Mouse (Mus musculus) embryonic facial prominence, embryonic 12.5 days (tissue): ENCODE results near the gene Pja2. TPM values are rescaled to one million over a fixed set of nuclear protein-coding genes. Genes with fewer than 3 reads are reported as not detected.
"Not testable (repeated sequence)": the region's sequence is repeated elsewhere in the genome, so short reads cannot be mapped to it uniquely, and the experiment has no call there.

Experiments
- ATAC-seq: fragments of 200-750 bp; cut with Nextera tagmentation; 2 replicates; pipeline ENCODE4 v1.8.0; 2017; ENCODE audit not compliant: insufficient number of reproducible peaks, insufficient read depth, low FRiP score, low TSS enrichment
- H3K27ac ChIP-seq: fragments of 300-500 bp; sonication (generic); 2 replicates; pipeline ENCODE4 v1.5.1; 2016; ENCODE audit warnings: mild to moderate bottlenecking
- H3K27me3 ChIP-seq: fragments of 300-500 bp; sonication (generic); 2 replicates; pipeline ENCODE4 v1.6.1; 2016; ENCODE audit warnings: mild to moderate bottlenecking, moderate library complexity
- H3K36me3 ChIP-seq: fragments of 300-500 bp; sonication (generic); 2 replicates; pipeline ENCODE4 v1.6.1; 2016; ENCODE audit warnings: mild to moderate bottlenecking
- H3K4me1 ChIP-seq: fragments of 300-500 bp; sonication (generic); 2 replicates; pipeline ENCODE4 v1.6.1; 2016
- H3K4me2 ChIP-seq: fragments of 300-500 bp; sonication (generic); replicated peaks from 2 replicates; pipeline ENCODE4 v1.6.1; 2016; ENCODE audit warnings: mild to moderate bottlenecking, moderate library complexity
- H3K4me3 ChIP-seq: fragments of 300-500 bp; sonication (generic); 2 replicates; pipeline ENCODE4 v1.5.1; 2016; ENCODE audit warnings: mild to moderate bottlenecking
- H3K9ac ChIP-seq: fragments of 300-500 bp; sonication (generic); 2 replicates; pipeline ENCODE4 v1.6.1; 2016; ENCODE audit warnings: mild to moderate bottlenecking, moderate library complexity
- H3K9me3 ChIP-seq: fragments of 300-500 bp; sonication (generic); 2 replicates; pipeline ENCODE4 v1.6.1; 2016; ENCODE audit warnings: mild to moderate bottlenecking, moderate library complexity
- WGBS: fragments of 180-500 bp; shearing (Covaris S2); methylation state at CpG from one replicate; pipeline ENCODE4 v1.1.7; 2016; 5-methylcytosine and 5-hydroxymethylcytosine counted together
- polyA plus RNA-seq: library from polyadenylated mRNA; unstranded; fragments of >200 nt; fragmentation: Nextera tagmentation; extraction: Ambion mirVana; gene quantifications from 2 replicates; pipeline ENCODE4 v1.2.1, GENCODE M21; 2016

Pja2 gene
- polyA plus RNA-seq, 1 experiment from 2014 or later: 72.3 TPM

GRCm38 (mm10) chr17:64332770-64333096 lies 1.0 kb upstream of the Pja2 start:
- 22% methylated on average over 5 of the region's 5 CpGs for WGBS

GRCm38 (mm10) chr17:64331291-64331897 lies 322 bp downstream of the Pja2 start:
- peak overlapping the region; percentile 97 for H3K27ac ChIP-seq
- no peaks in the 10 kb centered on the region for H3K9me3 ChIP-seq
- peak overlapping the region; percentile 47 for H3K4me2 ChIP-seq
- ATAC-seq: peak; percentile 29
- peak overlapping the region; percentile 96 for H3K4me3 ChIP-seq
- peak overlapping the region; percentile 99 for H3K9ac ChIP-seq
- WGBS: 0% methylated on average over 57 of the region's 62 CpGs
- H3K4me1 ChIP-seq: peaks cover 6% of the 10 kb centered on the region
- H3K27me3 ChIP-seq: no peaks in the 10 kb centered on the region
- no peaks in the 10 kb centered on the region for H3K36me3 ChIP-seq

More at GRCm38 (mm10) chr17:64332770-64333096, 1.0 kb upstream of the Pja2 start:
- peak overlapping the region; percentile 80 for H3K27ac ChIP-seq
- H3K4me2 ChIP-seq: peak overlapping the region; percentile 71
- H3K4me1 ChIP-seq: peaks cover 6% of the 10 kb centered on the region
- peak overlapping the region; percentile 44 for H3K9ac ChIP-seq
- H3K4me3 ChIP-seq: peak overlapping the region; percentile 96
- no peak for ATAC-seq
- no peaks in the 10 kb centered on the region for H3K9me3 ChIP-seq
- no peaks in the 10 kb centered on the region for H3K36me3 ChIP-seq
- no peaks in the 10 kb centered on the region for H3K27me3 ChIP-seq

- H3K36me3 ChIP-seq: no peaks in the 10 kb centered on the region
- H3K9ac ChIP-seq: peak overlapping the region; percentile 99
- peaks cover 6% of the 10 kb centered on the region for H3K4me1 ChIP-seq
- H3K27ac ChIP-seq: peak overlapping the region; percentile 97
- no peaks in the 10 kb centered on the region for H3K9me3 ChIP-seq
- peak overlapping the region; percentile 47 for H3K4me2 ChIP-seq
- WGBS: 22% methylated on average over 8 of the region's 8 CpGs
- no peaks in the 10 kb centered on the region for H3K27me3 ChIP-seq
- no peak for ATAC-seq
- H3K4me3 ChIP-seq: peak overlapping the region; percentile 96
Measured at GRCm38 (mm10) chr17:64330885-64331284, 831 bp downstream of the Pja2 start.

GRCm38 (mm10) chr17:64324556-64324955 lies 7.2 kb downstream of the Pja2 start:
- no peak for ATAC-seq
- H3K36me3 ChIP-seq: no peaks in the 10 kb centered on the region
- H3K4me3 ChIP-seq: no peak overlapping the region
- H3K9me3 ChIP-seq: no peaks in the 10 kb centered on the region
- no peak overlapping the region for H3K27ac ChIP-seq
- WGBS: 69% methylated on average over 2 of the region's 2 CpGs
- no peaks in the 10 kb centered on the region for H3K27me3 ChIP-seq
- H3K4me1 ChIP-seq: no peaks in the 10 kb centered on the region
- no peak overlapping the region for H3K4me2 ChIP-seq
- no peak overlapping the region for H3K9ac ChIP-seq

GRCm38 (mm10) chr17:64315428-64315827 lies 16.3 kb downstream of the Pja2 start:
- ATAC-seq: no peak
- Histone ChIP-seq H3K36me3 (peaks cover 13% of the 10 kb centered on the region; the same call in 1 of the 2 replicates), H3K27ac (no peak overlapping the region), H3K4me2 (no peak overlapping the region), H3K9me3 (no peaks in the 10 kb centered on the region), H3K4me1 (no peaks in the 10 kb centered on the region), H3K9ac (no peak overlapping the region), H3K4me3 (no peak overlapping the region), H3K27me3 (no peaks in the 10 kb centered on the region)

- peaks cover 13% of the 10 kb centered on the region; the same call in 1 of the 2 replicates for H3K36me3 ChIP-seq
- H3K4me1 ChIP-seq, H3K4me3 ChIP-seq, H3K27me3 ChIP-seq, ATAC-seq, H3K27ac ChIP-seq, H3K9ac ChIP-seq, H3K9me3 ChIP-seq, H3K4me2 ChIP-seq: not testable (repeated sequence)
- 91% methylated on average over 1 of the region's 1 CpGs for WGBS
Measured at GRCm38 (mm10) chr17:64314523-64314922, 17.2 kb downstream of the Pja2 start.

- Histone ChIP-seq H3K9me3 (no peaks in the 10 kb centered on the region), H3K36me3 (peaks cover 14% of the 10 kb centered on the region; the same call in 1 of the 2 replicates), H3K27me3 (no peaks in the 10 kb centered on the region), H3K4me1 (no peaks in the 10 kb centered on the region), H3K27ac (no peak overlapping the region), H3K9ac (no peak overlapping the region), H3K4me2 (no peak overlapping the region), H3K4me3 (no peak overlapping the region)
- 89% methylated on average over 5 of the region's 5 CpGs for WGBS
- no peak for ATAC-seq
Measured at GRCm38 (mm10) chr17:64297628-64298027, 34.1 kb downstream of the Pja2 start.

GRCm38 (mm10) chr17:64292740-64293139 lies 39.0 kb downstream of the Pja2 start:
- Histone ChIP-seq H3K4me3 (no peak overlapping the region), H3K9me3 (no peaks in the 10 kb centered on the region), H3K9ac (no peak overlapping the region), H3K27me3 (no peaks in the 10 kb centered on the region), H3K4me2 (no peak overlapping the region), H3K4me1 (no peaks in the 10 kb centered on the region), H3K36me3 (peaks cover 19% of the 10 kb centered on the region), H3K27ac (no peak overlapping the region)
- 92% methylated on average over 8 of the region's 8 CpGs for WGBS
- no peak for ATAC-seq

- no peak for ATAC-seq
- Histone ChIP-seq H3K9ac (no peak overlapping the region), H3K27me3 (no peaks in the 10 kb centered on the region), H3K4me2 (no peak overlapping the region), H3K4me3 (no peak overlapping the region), H3K4me1 (no peaks in the 10 kb centered on the region), H3K27ac (no peak overlapping the region), H3K9me3 (no peaks in the 10 kb centered on the region), H3K36me3 (peaks cover 31% of the 10 kb centered on the region)
- 69% methylated on average over 4 of the region's 4 CpGs for WGBS
Measured at GRCm38 (mm10) chr17:64289684-64290083, 42.0 kb downstream of the Pja2 start.

- H3K9ac ChIP-seq: no peak overlapping the region
- no peaks in the 10 kb centered on the region for H3K4me1 ChIP-seq
- no peak overlapping the region for H3K4me3 ChIP-seq
- ATAC-seq: no peak
- no peak overlapping the region for H3K27ac ChIP-seq
- H3K9me3 ChIP-seq: no peaks in the 10 kb centered on the region
- 92% methylated on average over 7 of the region's 7 CpGs for WGBS
- H3K27me3 ChIP-seq: no peaks in the 10 kb centered on the region
- no peak overlapping the region for H3K4me2 ChIP-seq
- peaks cover 40% of the 10 kb centered on the region for H3K36me3 ChIP-seq
Measured at GRCm38 (mm10) chr17:64288000-64288399, 43.7 kb downstream of the Pja2 start.

GRCm38 (mm10) chr17:64286836-64287235 lies 44.9 kb downstream of the Pja2 start:
- Histone ChIP-seq H3K36me3 (peaks cover 40% of the 10 kb centered on the region), H3K4me2 (no peak overlapping the region), H3K9ac (no peak overlapping the region), H3K27me3 (no peaks in the 10 kb centered on the region), H3K4me1 (no peaks in the 10 kb centered on the region), H3K9me3 (no peaks in the 10 kb centered on the region), H3K27ac (no peak overlapping the region), H3K4me3 (no peak overlapping the region)
- 82% methylated on average over 3 of the region's 3 CpGs for WGBS
- ATAC-seq: no peak

GRCm38 (mm10) chr17:64281368-64281767 lies 50.3 kb downstream of the Pja2 start:
- H3K4me1 ChIP-seq, H3K27me3 ChIP-seq, H3K4me3 ChIP-seq, H3K4me2 ChIP-seq, H3K9me3 ChIP-seq, H3K9ac ChIP-seq, H3K27ac ChIP-seq, ATAC-seq: not testable (repeated sequence)
- WGBS: 84% methylated on average over 3 of the region's 3 CpGs
- H3K36me3 ChIP-seq: peaks cover 33% of the 10 kb centered on the region
